Mouse (Mus musculus): ENCODE data around the gene Vmn1r19. TPM values are rescaled to one million over a fixed set of nuclear protein-coding genes. Genes with fewer than 3 reads are reported as not detected.
"Not testable (repeated sequence)": the region's sequence is repeated elsewhere in the genome, so short reads cannot be mapped to it uniquely, and the experiment has no call there.

Vmn1r19 gene
- not detected in 2 replicates for polyA plus RNA-seq (2014; fragmentation: Nextera tagmentation; extraction: Ambion mirVana)

DNA sequence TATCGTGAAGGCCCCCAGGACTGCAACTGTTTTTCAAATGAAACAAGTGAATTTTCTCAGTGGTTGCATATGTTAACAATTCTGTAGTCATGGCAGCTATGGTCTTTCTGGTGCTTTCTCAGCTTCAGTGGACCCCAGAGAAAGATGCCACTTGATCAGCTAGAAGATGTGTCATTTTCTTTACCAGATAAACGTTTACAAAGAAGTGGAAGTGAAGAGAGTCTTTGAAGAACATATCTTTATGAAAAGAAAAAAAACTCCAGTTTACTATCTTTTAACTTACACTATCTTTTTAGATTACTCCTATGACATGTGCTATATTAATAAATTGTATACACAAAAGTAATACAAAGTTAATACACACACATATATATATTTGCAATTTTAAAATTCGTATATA lies at the start of gene Vmn1r19:
TSS of gene Vmn1r19 (plus strand) at position 301 of the 400 bp plus-strand sequence.
- WGBS, result 59% methylated on average over 3 of the region's 3 CpGs
- not testable (repeated sequence) for DNase-seq; H3K27me3 ChIP-seq (ENCODE audit: insufficient read depth, low read length); H3K4me1 ChIP-seq (ENCODE audit: insufficient read depth); H3K27ac ChIP-seq (ENCODE audit: low read depth); H3K4me2 ChIP-seq; H3K9me3 ChIP-seq (ENCODE audit: low read depth, low read length); H3K9ac ChIP-seq; H3K36me3 ChIP-seq (ENCODE audit: insufficient read depth); ATAC-seq (ENCODE audit: insufficient read depth); H3K4me3 ChIP-seq (ENCODE audit: low read depth, low read length)

- Histone ChIP-seq H3K4me1 (ENCODE audit: insufficient read depth) (no peaks in the 10 kb centered on the region), H3K9ac (no peak overlapping the region), H3K27me3 (ENCODE audit: insufficient read depth, low read length) (no peaks in the 10 kb centered on the region), H3K4me2 (no peak overlapping the region), H3K4me3 (ENCODE audit: low read depth, low read length) (no peak overlapping the region), H3K27ac (ENCODE audit: low read depth) (no peak overlapping the region), H3K9me3 (ENCODE audit: low read depth, low read length) (no peaks in the 10 kb centered on the region), H3K36me3 (ENCODE audit: insufficient read depth) (no peaks in the 10 kb centered on the region)
- WGBS, result 63% methylated on average over 2 of the region's 2 CpGs
- DNase-seq, result no peak
- ATAC-seq (ENCODE audit: insufficient read depth), result no peak
- TF ChIP-seq CTCF (IDR thresholded peaks at IDR 0.05; ENCODE audit: low read depth), result no peak
Measured at GRCm38 (mm10) chr6:57356864-57357263, 46.7 kb upstream of the Vmn1r19 start.

GRCm38 (mm10) chr6:57363627-57364026 lies 40.0 kb upstream of the Vmn1r19 start, which contains the start of gene Vmn1r17:
TSS of gene Vmn1r17 (minus strand) at chr6:57363727.
- WGBS, result 86% methylated on average over 1 of the region's 1 CpGs
- DNase-seq, result no peak
- H3K4me3 ChIP-seq (ENCODE audit: low read depth, low read length), result no peak within 1 kb of the TSS
- H3K4me1 ChIP-seq (ENCODE audit: insufficient read depth), result no peaks in the 10 kb centered on the region
- no peak within 1 kb of the TSS for H3K4me2 ChIP-seq
- H3K27me3 ChIP-seq (ENCODE audit: insufficient read depth, low read length), result no peaks in the 10 kb centered on the region
- TF ChIP-seq CTCF (IDR thresholded peaks at IDR 0.05; ENCODE audit: low read depth), result no peak
- H3K36me3 ChIP-seq (ENCODE audit: insufficient read depth), result no peaks in the 10 kb centered on the region
- ATAC-seq (ENCODE audit: insufficient read depth), result no peak
- H3K27ac ChIP-seq (ENCODE audit: low read depth), result no peak within 1 kb of the TSS
- H3K9me3 ChIP-seq (ENCODE audit: low read depth, low read length), result no peaks in the 10 kb centered on the region
- no peak within 1 kb of the TSS for H3K9ac ChIP-seq

GRCm38 (mm10) chr6:57365866-57366265 lies 37.7 kb upstream of the Vmn1r19 start:
- not testable (repeated sequence) for H3K36me3 ChIP-seq (ENCODE audit: insufficient read depth); H3K27me3 ChIP-seq (ENCODE audit: insufficient read depth, low read length); H3K9me3 ChIP-seq (ENCODE audit: low read depth, low read length); H3K9ac ChIP-seq; H3K27ac ChIP-seq (ENCODE audit: low read depth); ATAC-seq (ENCODE audit: insufficient read depth); H3K4me1 ChIP-seq (ENCODE audit: insufficient read depth); H3K4me2 ChIP-seq; DNase-seq; H3K4me3 ChIP-seq (ENCODE audit: low read depth, low read length)
- 97% methylated on average over 1 of the region's 1 CpGs for WGBS

DNA sequence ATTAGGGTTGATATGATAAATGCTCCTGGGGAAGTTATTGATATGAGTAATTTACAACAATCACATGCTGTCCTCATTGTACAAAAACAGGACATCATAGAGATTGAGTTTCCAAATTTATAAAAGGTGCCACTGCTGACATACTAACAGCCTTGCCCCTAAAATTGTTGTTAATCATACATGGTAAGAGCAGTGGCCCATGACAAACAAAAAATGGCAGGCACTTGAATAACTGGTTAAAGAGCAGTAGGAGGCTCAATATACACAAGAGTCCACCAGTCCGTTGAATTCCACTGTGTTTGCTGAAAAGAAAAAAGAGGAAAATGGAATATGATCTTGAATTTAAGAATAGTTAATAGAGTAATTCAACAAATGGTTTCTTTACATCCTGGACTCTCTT lies 36.1 kb upstream of the Vmn1r19 start:
- H3K4me1 ChIP-seq (ENCODE audit: insufficient read depth), result no peaks in the 10 kb centered on the region
- H3K36me3 ChIP-seq (ENCODE audit: insufficient read depth), result no peaks in the 10 kb centered on the region
- no peak overlapping the region for H3K4me3 ChIP-seq (ENCODE audit: low read depth, low read length)
- no peak for TF ChIP-seq CTCF (IDR thresholded peaks at IDR 0.05; ENCODE audit: low read depth)
- H3K27ac ChIP-seq (ENCODE audit: low read depth), result no peak overlapping the region
- H3K9ac ChIP-seq, result no peak overlapping the region
- H3K9me3 ChIP-seq (ENCODE audit: low read depth, low read length), result no peaks in the 10 kb centered on the region
- H3K27me3 ChIP-seq (ENCODE audit: insufficient read depth, low read length), result no peaks in the 10 kb centered on the region
- 67% methylated on average over 1 of the region's 1 CpGs for WGBS
- no peak overlapping the region for H3K4me2 ChIP-seq
- no peak for DNase-seq
- ATAC-seq (ENCODE audit: insufficient read depth), result no peak

- no peak within 1 kb of the TSS for H3K27ac ChIP-seq (ENCODE audit: low read depth)
- no peak within 1 kb of the TSS for H3K4me2 ChIP-seq
- no peaks in the 10 kb centered on the region for H3K27me3 ChIP-seq (ENCODE audit: insufficient read depth, low read length)
- no peak for TF ChIP-seq CTCF (IDR thresholded peaks at IDR 0.05; ENCODE audit: low read depth)
- no peak for DNase-seq
- no peak for ATAC-seq (ENCODE audit: insufficient read depth)
- H3K4me1 ChIP-seq (ENCODE audit: insufficient read depth), result no peaks in the 10 kb centered on the region
- no peak within 1 kb of the TSS for H3K4me3 ChIP-seq (ENCODE audit: low read depth, low read length)
- H3K9me3 ChIP-seq (ENCODE audit: low read depth, low read length), result no peaks in the 10 kb centered on the region
- no peak within 1 kb of the TSS for H3K9ac ChIP-seq
- H3K36me3 ChIP-seq (ENCODE audit: insufficient read depth), result no peaks in the 10 kb centered on the region
Measured at GRCm38 (mm10) chr6:57395683-57396082, 7.9 kb upstream of the Vmn1r19 start, which contains the start of gene Vmn1r18. TSS of gene Vmn1r18 (minus strand) at chr6:57395783.

DNA sequence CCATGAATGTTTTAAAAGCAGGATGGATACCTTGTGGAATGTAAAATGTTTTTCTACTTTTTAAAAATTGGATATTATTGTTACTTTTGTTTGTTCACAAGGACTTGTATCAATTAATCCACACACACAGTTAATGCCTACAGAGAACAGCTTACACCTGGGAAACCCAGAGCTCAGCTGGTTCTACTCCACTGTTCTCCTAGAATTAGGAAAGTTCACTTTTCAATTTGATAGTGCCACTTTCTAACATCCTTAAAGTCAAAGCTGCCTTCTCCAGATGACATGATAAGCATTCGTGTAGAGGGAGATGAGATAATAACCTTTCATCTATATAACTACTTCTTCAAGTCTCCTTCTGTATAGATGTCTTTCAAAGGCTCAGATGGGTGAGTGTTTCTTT lies 25.1 kb downstream of the Vmn1r19 start, which contains the start of gene Vmn1r20:
TSS of gene Vmn1r20 (plus strand) at position 301 of the 400 bp plus-strand sequence.
- Histone ChIP-seq H3K9me3 (ENCODE audit: low read depth, low read length) (no peaks in the 10 kb centered on the region), H3K27me3 (ENCODE audit: insufficient read depth, low read length) (no peaks in the 10 kb centered on the region), H3K27ac (ENCODE audit: low read depth) (no peak within 1 kb of the TSS), H3K4me1 (ENCODE audit: insufficient read depth) (no peaks in the 10 kb centered on the region), H3K36me3 (ENCODE audit: insufficient read depth) (no peaks in the 10 kb centered on the region), H3K9ac (no peak within 1 kb of the TSS), H3K4me3 (ENCODE audit: low read depth, low read length) (no peak within 1 kb of the TSS), H3K4me2 (no peak within 1 kb of the TSS)
- 33% methylated on average over 1 of the region's 1 CpGs for WGBS
- no peak for TF ChIP-seq CTCF (IDR thresholded peaks at IDR 0.05; ENCODE audit: low read depth)
- DNase-seq, result no peak
- ATAC-seq (ENCODE audit: insufficient read depth), result no peak

DNA sequence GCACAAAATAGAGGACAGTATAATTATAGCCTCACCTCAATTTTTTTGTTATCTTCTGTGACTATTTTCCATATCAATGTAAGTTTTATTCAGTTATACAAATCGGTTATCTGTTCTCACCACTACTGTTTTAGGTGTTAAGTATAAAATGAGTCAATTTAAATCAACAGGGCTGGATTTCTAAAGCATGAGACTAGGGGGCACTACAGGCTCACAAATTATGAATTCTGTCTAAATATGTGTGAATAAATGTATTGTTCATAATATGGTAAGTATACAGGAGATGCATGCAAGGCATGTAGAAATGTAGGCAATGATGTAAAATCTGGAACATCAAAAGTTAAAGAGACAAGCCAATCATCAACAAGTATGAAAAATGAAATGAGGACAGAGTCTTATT lies 27.6 kb downstream of the Vmn1r19 start:
- Histone ChIP-seq H3K36me3 (ENCODE audit: insufficient read depth) (no peaks in the 10 kb centered on the region), H3K4me1 (ENCODE audit: insufficient read depth) (no peaks in the 10 kb centered on the region), H3K9ac (no peak overlapping the region), H3K27ac (ENCODE audit: low read depth) (no peak overlapping the region), H3K4me3 (ENCODE audit: low read depth, low read length) (no peak overlapping the region), H3K4me2 (no peak overlapping the region), H3K9me3 (ENCODE audit: low read depth, low read length) (no peaks in the 10 kb centered on the region), H3K27me3 (ENCODE audit: insufficient read depth, low read length) (no peaks in the 10 kb centered on the region)
- peak; percentile 33 for DNase-seq
- 67% methylated on average over 1 of the region's 1 CpGs for WGBS
- TF ChIP-seq CTCF (IDR thresholded peaks at IDR 0.05; ENCODE audit: low read depth), result peak; percentile 22; the same call in 1 of the 2 replicates
- ATAC-seq (ENCODE audit: insufficient read depth), result no peak

Other genes starting within 250 kb of the Vmn1r19 start
- gene Vmn1r12, start 246.9 kb upstream of the Vmn1r19 start, polyA plus RNA-seq (2014; fragmentation: Nextera tagmentation; extraction: Ambion mirVana), result not detected in 2 replicates
- gene Vmn1r13, start 200.5 kb upstream of the Vmn1r19 start, polyA plus RNA-seq (2014; fragmentation: Nextera tagmentation; extraction: Ambion mirVana), result not detected in 2 replicates
- not detected in 2 replicates for gene Vmn1r14, start 172.1 kb upstream of the Vmn1r19 start, polyA plus RNA-seq (2014; fragmentation: Nextera tagmentation; extraction: Ambion mirVana)
- gene Vmn1r15, start 145.8 kb upstream of the Vmn1r19 start, polyA plus RNA-seq (2014; fragmentation: Nextera tagmentation; extraction: Ambion mirVana), result not detected in 2 replicates
- not detected in 2 replicates for gene Vmn1r16, start 74.3 kb upstream of the Vmn1r19 start, polyA plus RNA-seq (2014; fragmentation: Nextera tagmentation; extraction: Ambion mirVana)
- gene Vmn1r17, start 40.1 kb upstream of the Vmn1r19 start, polyA plus RNA-seq (2014; fragmentation: Nextera tagmentation; extraction: Ambion mirVana), result not detected in 2 replicates
- gene Vmn1r18, start 8.0 kb upstream of the Vmn1r19 start, polyA plus RNA-seq (2014; fragmentation: Nextera tagmentation; extraction: Ambion mirVana), result not detected in 2 replicates
- gene Vmn1r20, start 25.1 kb downstream of the Vmn1r19 start, polyA plus RNA-seq (2014; fragmentation: Nextera tagmentation; extraction: Ambion mirVana), result not detected in 2 replicates
- gene Ppm1k, start 131.7 kb downstream of the Vmn1r19 start, polyA plus RNA-seq (2014; fragmentation: Nextera tagmentation; extraction: Ambion mirVana), result 4.7 and 6.0 TPM in 2 replicates
- 3.7 and 3.9 TPM in 2 replicates for gene Herc6, start 177.2 kb downstream of the Vmn1r19 start, polyA plus RNA-seq (2014; fragmentation: Nextera tagmentation; extraction: Ambion mirVana)